Comparison of ENCODE assay signal across 8 mouse cellular contexts in genomic region chr17:29081618-29082381, GRCm38 (mm10). TPM values are rescaled to one million over a fixed set of nuclear protein-coding genes. Genes with fewer than 3 reads are reported as not detected.
A peak's percentile ranks its signal among the peaks of the same experiment; 100 is the strongest.
DNase-seq lines count a peak whose midpoint lies in the region; ATAC-seq and TF ChIP-seq lines count a peak whose summit lies in the region.

No protein-coding gene starts in this region.

- WGBS in kidney, postnatal 0 days, result 18% methylated on average over 21 of the region's 21 CpGs
- WGBS in kidney, adult 2 months, result 54% methylated on average over 21 of the region's 21 CpGs
- 8% methylated on average over 21 of the region's 21 CpGs for WGBS in forebrain, postnatal 0 days
- 6% methylated on average over 21 of the region's 21 CpGs for WGBS in liver, embryonic 14.5 days (ENCODE audit: insufficient replicate concordance)

- peak overlapping the region; percentile 23 for H3K4me2 ChIP-seq in kidney, postnatal 0 days (ENCODE audit: low read length)
- peak overlapping the region; percentile 8 for H3K4me2 ChIP-seq in forebrain, postnatal 0 days (ENCODE audit: low read depth)
- H3K4me2 ChIP-seq in liver, embryonic 14.5 days (ENCODE audit: low read depth), result peak overlapping the region; percentile 39

- H3K36me3 ChIP-seq in kidney, postnatal 0 days (ENCODE audit: insufficient read depth, low read length), result no peaks in the 10 kb centered on the region
- H3K36me3 ChIP-seq in kidney, adult 2 months (ENCODE audit: control insufficient read depth, insufficient read depth, low read length), result no peaks in the 10 kb centered on the region
- H3K36me3 ChIP-seq in forebrain, postnatal 0 days (ENCODE audit: insufficient read depth), result no peaks in the 10 kb centered on the region
- H3K36me3 ChIP-seq in liver, embryonic 14.5 days (replicated peaks; ENCODE audit: control insufficient read depth, insufficient read depth, low read depth), result no peaks in the 10 kb centered on the region

- TF ChIP-seq CTCF in kidney, postnatal 0 days (IDR thresholded peaks at IDR 0.05; ENCODE audit: low read depth), result no peak
- TF ChIP-seq CTCF in kidney, adult 2 months (conservative IDR thresholded peaks at IDR 0.05; ENCODE audit: insufficient read depth, insufficient read length, low read depth, low read length), result no peak
- TF ChIP-seq CTCF in forebrain, postnatal 0 days (IDR thresholded peaks at IDR 0.05; ENCODE audit: low read depth), result no peak
- TF ChIP-seq CTCF in liver, embryonic 14.5 days (IDR thresholded peaks at IDR 0.05; ENCODE audit: low read depth), result no peak

- no peaks in the 10 kb centered on the region for H3K9me3 ChIP-seq in kidney, postnatal 0 days (replicated peaks; ENCODE audit: low read length)
- no peaks in the 10 kb centered on the region for H3K9me3 ChIP-seq in forebrain, postnatal 0 days (ENCODE audit: low read length)
- H3K9me3 ChIP-seq in liver, embryonic 14.5 days (ENCODE audit: control insufficient read depth, low read length), result no peaks in the 10 kb centered on the region

- peak overlapping the region; percentile 13; the same call in 1 of the 2 replicates for H3K4me3 ChIP-seq in kidney, postnatal 0 days (replicated peaks; ENCODE audit: low read depth, low read length)
- H3K4me3 ChIP-seq in kidney, adult 2 months (ENCODE audit: insufficient read depth, low read depth, low read length), result no peak overlapping the region
- no peak overlapping the region for H3K4me3 ChIP-seq in forebrain, postnatal 0 days (ENCODE audit: low read depth, low read length)
- 0 out of 4 replicates have a peak overlapping the region, but pooled peaks of 1 of the 2 experiments have one; percentile 17 for H3K4me3 ChIP-seq in liver, embryonic 14.5 days (ENCODE audit: insufficient read depth in 1 of 2, low read depth in 2 of 2, low read length in 2 of 2)

- no peaks in the 10 kb centered on the region for H3K27me3 ChIP-seq in kidney, postnatal 0 days (ENCODE audit: insufficient read depth, low read length)
- no peaks in the 10 kb centered on the region for H3K27me3 ChIP-seq in kidney, adult 2 months (replicated peaks; ENCODE audit: control insufficient read depth, insufficient read depth, low read length)
- no peaks in the 10 kb centered on the region for H3K27me3 ChIP-seq in forebrain, postnatal 0 days (ENCODE audit: insufficient read depth, low read length)
- H3K27me3 ChIP-seq in liver, embryonic 14.5 days (ENCODE audit: control insufficient read depth, insufficient read depth, low read length), result peaks cover 19% of the 10 kb centered on the region

- no peak overlapping the region for H3K27ac ChIP-seq in kidney, postnatal 0 days
- no peak overlapping the region for H3K27ac ChIP-seq in kidney, adult 2 months (ENCODE audit: insufficient read depth, low read depth, low read length)
- H3K27ac ChIP-seq in forebrain, postnatal 0 days (ENCODE audit: low read depth, low read length), result peak overlapping the region; percentile 17; the same call in 1 of the 2 replicates
- no peak overlapping the region for H3K27ac ChIP-seq in liver, embryonic 14.5 days

- TF ChIP-seq EP300 in liver, embryonic 14.5 days (IDR thresholded peaks at IDR 0.05; ENCODE audit: low read depth), result no peak

- no peak for TF ChIP-seq POLR2A in kidney, adult 2 months (IDR thresholded peaks at IDR 0.05; ENCODE audit: low read depth, low read length)

- no peak for DNase-seq in kidney, postnatal 0 days (ENCODE audit: low spot score)
- DNase-seq in kidney, adult 2 months, result no peak
- DNase-seq in Muller cell, postnatal 12 days (ENCODE audit: inconsistent ontology term), result peak; percentile 59
- peak; percentile 35 for DNase-seq in forebrain, postnatal 0 days
- DNase-seq in liver, embryonic 14.5 days (ENCODE audit: low read depth in 3 of 3, low spot score in 3 of 3), result peak; percentile 31 to 42 (median 35)
- DNase-seq in right cerebral cortex, postnatal 25 days, result peak; percentile 40
- no peak for DNase-seq in gastrocnemius, postnatal 25 days
- DNase-seq in urinary bladder, postnatal 4 days (ENCODE audit: low spot score in 2 of 2), result no peak

- no peak overlapping the region for H3K9ac ChIP-seq in kidney, postnatal 0 days (ENCODE audit: low read depth, low read length)
- H3K9ac ChIP-seq in forebrain, postnatal 0 days, result 0 out of 2 replicates have a peak overlapping the region, but pooled peaks have one; percentile 11
- H3K9ac ChIP-seq in liver, embryonic 14.5 days (replicated peaks), result no peak overlapping the region

- ATAC-seq in kidney, postnatal 0 days (replicated peaks; ENCODE audit: low FRiP score, low read depth), result no peak
- ATAC-seq in forebrain, postnatal 0 days, result peak; percentile 20; the same call in 1 of the 2 replicates
- ATAC-seq in liver, embryonic 14.5 days (ENCODE audit: insufficient read depth), result no peak

- H3K4me1 ChIP-seq in kidney, postnatal 0 days (replicated peaks; ENCODE audit: insufficient read depth, low read length), result peaks cover 8% of the 10 kb centered on the region
- peaks cover 4% of the 10 kb centered on the region; the same call in 1 of the 2 replicates for H3K4me1 ChIP-seq in kidney, adult 2 months (ENCODE audit: control insufficient read depth, insufficient read depth, low read length)
- peaks cover 4% of the 10 kb centered on the region; the same call in 1 of the 2 replicates for H3K4me1 ChIP-seq in forebrain, postnatal 0 days (ENCODE audit: insufficient read depth)
- H3K4me1 ChIP-seq in liver, embryonic 14.5 days (replicated peaks; ENCODE audit: control insufficient read depth in 2 of 2, insufficient read depth in 2 of 2, low read length in 1 of 2), result peaks cover 0 to 14% of the 10 kb centered on the region in 2 experiments; a peak in 2 of 4 replicates

RNA-seq across cellular contexts. Expression of gene Cdkn1a, which starts 9.0 kb away (rescaled TPM):
- 125 and 136 TPM in 2 replicates for polyA plus RNA-seq in kidney, postnatal 0 days (2015; fragmentation: Nextera tagmentation; extraction: Ambion mirVana)
- 11.6 and 13.7 TPM in 2 replicates for polyA plus RNA-seq in kidney, adult 2 months (2012; rRNA removed)
- 15.3 and 20.0 TPM in 2 replicates for total RNA-seq in forebrain, postnatal 0 days (2014; rRNA removed)
- 94.3 and 121 TPM in 2 replicates for polyA plus RNA-seq in forebrain, postnatal 0 days (2015; fragmentation: Nextera tagmentation; extraction: Ambion mirVana)
- polyA plus RNA-seq in liver, embryonic 14.5 days (2012; rRNA removed), result 2.6 and 3.0 TPM in 2 replicates
- 6.5 and 7.0 TPM in 2 replicates for polyA plus RNA-seq in liver, embryonic 14.5 days (2014; fragmentation: Nextera tagmentation; extraction: Ambion mirVana)
- total RNA-seq in gastrocnemius, postnatal 25 days (2021), result 10 to 100 TPM; 30.4 to 42.0 TPM

RNA-seq across cellular contexts. Expression of gene Rab44, which starts 32.1 kb away (rescaled TPM):
- 0.21 and 0.22 TPM in 2 replicates for polyA plus RNA-seq in kidney, postnatal 0 days (2015; fragmentation: Nextera tagmentation; extraction: Ambion mirVana)
- 0.16 and 0.34 TPM in 2 replicates for polyA plus RNA-seq in kidney, adult 2 months (2012; rRNA removed)
- not detected in 2 replicates for total RNA-seq in forebrain, postnatal 0 days (2014; rRNA removed)
- 0.13 TPM in 1 of 2 replicates, not detected in the other for polyA plus RNA-seq in forebrain, postnatal 0 days (2015; fragmentation: Nextera tagmentation; extraction: Ambion mirVana)
- polyA plus RNA-seq in liver, embryonic 14.5 days (2012; rRNA removed), result 11.5 and 12.8 TPM in 2 replicates
- 3.7 and 4.1 TPM in 2 replicates for polyA plus RNA-seq in liver, embryonic 14.5 days (2014; fragmentation: Nextera tagmentation; extraction: Ambion mirVana)
- under 1 TPM; 0.33 to 0.78 TPM for total RNA-seq in gastrocnemius, postnatal 25 days (2021)

RNA-seq across cellular contexts. Expression of gene Srsf3, which starts 49.4 kb away (rescaled TPM):
- polyA plus RNA-seq in kidney, postnatal 0 days (2015; fragmentation: Nextera tagmentation; extraction: Ambion mirVana), result 456 and 496 TPM in 2 replicates
- 71.0 and 85.2 TPM in 2 replicates for polyA plus RNA-seq in kidney, adult 2 months (2012; rRNA removed)
- total RNA-seq in forebrain, postnatal 0 days (2014; rRNA removed), result 263 and 287 TPM in 2 replicates
- polyA plus RNA-seq in forebrain, postnatal 0 days (2015; fragmentation: Nextera tagmentation; extraction: Ambion mirVana), result 367 and 416 TPM in 2 replicates
- polyA plus RNA-seq in liver, embryonic 14.5 days (2012; rRNA removed), result 91.1 and 123 TPM in 2 replicates
- 269 and 272 TPM in 2 replicates for polyA plus RNA-seq in liver, embryonic 14.5 days (2014; fragmentation: Nextera tagmentation; extraction: Ambion mirVana)
- 10 to 100 TPM; 36.4 to 48.2 TPM for total RNA-seq in gastrocnemius, postnatal 25 days (2021)

Comparison
In these comparisons a context has a peak if more than half of its experiments do, and no peak if none do; other contexts are left out.
1. DNase-seq: peak in Muller cell, postnatal 12 days (single experiment), forebrain, postnatal 0 days (single experiment), liver, embryonic 14.5 days (3 of 3) and right cerebral cortex, postnatal 25 days (single experiment); none in kidney, postnatal 0 days (single experiment), kidney, adult 2 months (single experiment), gastrocnemius, postnatal 25 days (single experiment) and urinary bladder, postnatal 4 days (0 of 2).
2. Peak in every context shown above with its lines, with median percentiles within 50 percentile points of each other: H3K4me2 ChIP-seq.